Mouse (Mus musculus): Measurements from ENCODE around the gene Ap1g2. TPM values are rescaled to one million over a fixed set of nuclear protein-coding genes. Genes with fewer than 3 reads are reported as not detected.
A peak's percentile ranks its signal among the peaks of the same experiment; 100 is the strongest.

The Ap1g2 gene
- polyA plus RNA-seq, 1 experiment from 2014 or later: 9.6 TPM

DNA sequence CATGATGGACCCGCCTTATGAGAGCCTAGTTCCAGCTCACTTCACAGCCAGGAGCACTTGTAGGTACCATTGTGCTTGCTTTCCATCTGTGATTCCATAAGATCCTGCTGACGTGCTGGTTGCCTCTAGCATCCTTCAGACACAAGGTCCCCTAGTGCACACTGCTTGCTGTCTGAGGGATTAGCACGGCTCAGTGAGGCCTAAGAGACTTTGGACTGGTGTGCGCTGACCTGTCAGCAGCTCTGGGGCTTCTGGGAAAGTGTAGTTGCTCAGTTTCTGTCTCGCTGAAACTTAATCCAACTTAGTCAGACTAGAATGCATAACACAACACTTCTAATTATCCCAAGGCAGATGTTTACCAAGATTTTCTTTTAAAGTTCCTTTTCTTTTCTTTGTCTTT lies 46.5 kb downstream of the Ap1g2 start:
- Histone ChIP-seq H3K9ac (replicated peaks) (no peak overlapping the region), H3K4me2 (ENCODE audit: low read depth, low read length) (no peak overlapping the region), H3K9me3 (ENCODE audit: low read length) (no peaks in the 10 kb centered on the region), H3K4me3 (ENCODE audit: low read depth, low read length) (no peak overlapping the region), H3K4me1 (ENCODE audit: insufficient read depth) (peaks cover 17% of the 10 kb centered on the region), H3K36me3 (replicated peaks; ENCODE audit: insufficient read depth, low read length) (no peaks in the 10 kb centered on the region), H3K27me3 (ENCODE audit: insufficient read depth, low read length) (no peaks in the 10 kb centered on the region), H3K27ac (ENCODE audit: low read depth) (no peak overlapping the region)
- DNase-seq (no peak), ATAC-seq (no peak)
- 75% methylated on average over 5 of the region's 5 CpGs for WGBS (ENCODE audit: insufficient replicate concordance)
- no peak for TF ChIP-seq CTCF (IDR thresholded peaks at IDR 0.05; ENCODE audit: low read depth)
- no peak for TF ChIP-seq EP300 (IDR thresholded peaks at IDR 0.05; ENCODE audit: low read depth)

DNA sequence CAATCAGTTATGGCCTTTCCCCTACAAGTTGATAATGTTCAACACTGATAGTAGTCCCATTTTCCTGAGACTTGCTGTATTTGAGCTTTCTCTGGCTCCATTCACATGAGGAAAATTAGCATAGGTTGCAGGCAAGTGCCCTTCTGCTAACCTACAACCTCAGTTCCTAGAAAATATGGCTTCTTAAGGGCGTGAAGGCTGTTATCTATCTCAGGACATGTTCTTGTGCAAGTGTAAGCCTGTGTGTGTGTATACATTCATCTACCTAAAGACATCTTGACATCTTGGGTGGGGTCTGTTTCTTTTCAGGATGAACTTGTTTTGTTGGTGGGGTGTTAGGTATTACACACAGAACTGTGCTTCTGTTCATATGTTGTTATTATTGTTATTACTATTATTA lies 47.4 kb downstream of the Ap1g2 start:
- ATAC-seq (peak; percentile 26; the same call in 1 of the 2 replicates), DNase-seq (no peak)
- Histone ChIP-seq H3K27ac (ENCODE audit: low read depth) (no peak overlapping the region), H3K36me3 (replicated peaks; ENCODE audit: insufficient read depth, low read length) (no peaks in the 10 kb centered on the region), H3K9me3 (ENCODE audit: low read length) (no peaks in the 10 kb centered on the region), H3K4me2 (ENCODE audit: low read depth, low read length) (no peak overlapping the region), H3K4me3 (ENCODE audit: low read depth, low read length) (no peak overlapping the region), H3K4me1 (ENCODE audit: insufficient read depth) (peaks cover 17% of the 10 kb centered on the region), H3K9ac (replicated peaks) (no peak overlapping the region), H3K27me3 (ENCODE audit: insufficient read depth, low read length) (no peaks in the 10 kb centered on the region)
- TF ChIP-seq EP300 (IDR thresholded peaks at IDR 0.05; ENCODE audit: low read depth) (peak; percentile 40; the same call in 1 of the 2 replicates), CTCF (IDR thresholded peaks at IDR 0.05; ENCODE audit: low read depth) (no peak)
- WGBS (ENCODE audit: insufficient replicate concordance): 57% methylated on average over 1 of the region's 1 CpGs

DNA sequence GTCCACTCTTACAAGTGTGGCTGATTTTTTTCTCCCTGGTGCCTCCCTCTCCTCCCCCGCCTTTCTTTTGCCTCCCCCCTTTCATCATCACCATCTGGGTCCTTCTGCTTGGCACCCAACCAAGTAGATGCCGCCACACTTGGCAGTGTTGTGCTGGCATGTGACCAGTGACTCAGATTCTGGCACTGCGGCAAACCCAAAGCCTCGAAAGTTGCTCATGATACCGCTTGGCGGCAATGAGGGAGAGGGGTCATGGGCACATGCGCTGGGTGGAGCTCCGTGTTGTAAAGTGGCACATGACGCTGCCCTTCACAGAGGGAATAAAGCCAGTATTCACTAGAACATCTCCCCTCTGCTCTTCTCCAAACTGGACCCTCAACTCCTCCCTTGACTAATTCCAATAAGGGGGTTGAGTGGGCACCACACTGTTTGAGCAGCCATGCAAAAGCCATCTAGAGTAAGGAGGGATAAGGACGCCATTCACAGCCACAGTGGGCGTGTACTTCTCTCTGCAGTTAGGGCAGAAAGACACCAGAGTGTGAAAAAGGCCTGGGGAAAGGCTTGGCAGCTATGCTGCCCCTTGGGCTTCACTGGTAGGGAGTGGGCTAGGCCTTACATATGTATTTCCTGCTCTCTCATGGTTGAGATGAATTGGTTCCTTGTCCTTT lies 51.1 kb downstream of the Ap1g2 start:
- H3K9ac ChIP-seq (replicated peaks): no peak overlapping the region
- ATAC-seq: no peak
- WGBS (ENCODE audit: insufficient replicate concordance): 70% methylated on average over 11 of the region's 11 CpGs

DNA sequence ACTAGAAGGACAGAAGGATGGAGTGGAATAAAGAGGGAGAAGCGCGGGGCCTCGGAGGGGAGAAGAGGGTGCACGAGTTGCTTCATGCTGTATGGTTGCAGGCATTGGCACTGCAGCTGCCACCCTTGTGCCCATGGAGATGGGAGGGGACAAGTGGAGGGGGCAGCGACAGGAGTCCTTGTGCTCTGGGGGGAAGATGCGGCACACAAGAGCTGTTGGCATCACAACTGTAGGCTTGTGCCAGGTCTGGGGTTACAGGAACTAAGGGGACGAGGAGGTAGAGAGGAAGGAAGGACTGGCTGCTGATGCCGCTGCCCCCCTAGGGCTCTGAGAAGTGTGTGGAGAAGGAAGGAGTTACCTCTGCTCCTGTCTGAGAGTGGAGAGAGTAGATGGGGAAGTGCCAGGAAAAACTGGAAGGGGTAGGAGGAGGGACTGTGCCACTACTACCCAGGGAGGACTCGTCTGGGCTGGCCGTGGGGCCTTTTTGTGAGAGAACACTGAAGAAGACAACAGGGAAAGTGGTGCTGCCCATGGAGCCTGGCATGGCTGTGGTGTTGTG lies 52.1 kb downstream of the Ap1g2 start:
- no peak overlapping the region for H3K4me2 ChIP-seq (ENCODE audit: low read depth, low read length)
- no peak overlapping the region for H3K9ac ChIP-seq (replicated peaks)
- no peak for DNase-seq
- no peak overlapping the region for H3K27ac ChIP-seq (ENCODE audit: low read depth)
- no peaks in the 10 kb centered on the region for H3K27me3 ChIP-seq (ENCODE audit: insufficient read depth, low read length)
- H3K9me3 ChIP-seq (ENCODE audit: low read length): no peaks in the 10 kb centered on the region
- TF ChIP-seq CTCF (IDR thresholded peaks at IDR 0.05; ENCODE audit: low read depth) (no peak), EP300 (IDR thresholded peaks at IDR 0.05; ENCODE audit: low read depth) (no peak)
- 71% methylated on average over 10 of the region's 10 CpGs for WGBS (ENCODE audit: insufficient replicate concordance)
- no peak overlapping the region for H3K4me3 ChIP-seq (ENCODE audit: low read depth, low read length)
- ATAC-seq: no peak
- no peaks in the 10 kb centered on the region for H3K36me3 ChIP-seq (replicated peaks; ENCODE audit: insufficient read depth, low read length)
- peaks cover under 1% of the 10 kb centered on the region for H3K4me1 ChIP-seq (ENCODE audit: insufficient read depth)

More for the DNA sequence above, 51.1 kb downstream of the Ap1g2 start:
- no peak overlapping the region for H3K4me3 ChIP-seq (ENCODE audit: low read depth, low read length)
- no peak for DNase-seq
- no peaks in the 10 kb centered on the region for H3K9me3 ChIP-seq (ENCODE audit: low read length)
- peaks cover 6% of the 10 kb centered on the region for H3K4me1 ChIP-seq (ENCODE audit: insufficient read depth)
- no peak overlapping the region for H3K4me2 ChIP-seq (ENCODE audit: low read depth, low read length)
- no peaks in the 10 kb centered on the region for H3K36me3 ChIP-seq (replicated peaks; ENCODE audit: insufficient read depth, low read length)
- no peak for TF ChIP-seq EP300 (IDR thresholded peaks at IDR 0.05; ENCODE audit: low read depth)
- no peak for TF ChIP-seq CTCF (IDR thresholded peaks at IDR 0.05; ENCODE audit: low read depth)
- no peaks in the 10 kb centered on the region for H3K27me3 ChIP-seq (ENCODE audit: insufficient read depth, low read length)
- no peak overlapping the region for H3K27ac ChIP-seq (ENCODE audit: low read depth)

DNA sequence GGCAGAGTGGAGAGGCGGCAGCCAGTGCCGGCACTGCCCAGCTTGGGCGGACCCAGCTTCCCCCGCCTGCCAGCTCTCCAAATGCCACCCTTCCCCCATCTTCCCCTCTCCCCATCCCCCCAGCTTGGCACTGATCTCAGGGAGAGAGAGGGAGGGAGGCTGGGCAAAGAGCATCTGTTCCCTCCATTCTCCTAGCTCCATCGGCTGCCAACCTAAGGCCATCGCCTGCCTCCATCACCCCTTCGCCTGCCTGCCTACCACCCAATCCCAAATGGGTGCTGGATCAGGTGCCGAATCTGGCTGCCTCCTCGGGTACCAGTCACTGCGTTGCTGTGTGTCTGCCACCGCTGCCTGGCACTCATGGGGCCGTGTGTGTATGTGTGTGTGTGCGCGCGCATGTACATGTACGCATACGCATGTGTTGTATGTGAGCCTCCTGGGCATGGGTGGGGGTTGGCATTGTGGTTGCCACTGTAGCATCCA lies 52.6 kb downstream of the Ap1g2 start:
- no peak for TF ChIP-seq EP300 (IDR thresholded peaks at IDR 0.05; ENCODE audit: low read depth)
- no peak for TF ChIP-seq CTCF (IDR thresholded peaks at IDR 0.05; ENCODE audit: low read depth)
- 82% methylated on average over 17 of the region's 17 CpGs for WGBS (ENCODE audit: insufficient replicate concordance)
- Histone ChIP-seq H3K36me3 (replicated peaks; ENCODE audit: insufficient read depth, low read length) (no peaks in the 10 kb centered on the region), H3K4me1 (ENCODE audit: insufficient read depth) (no peaks in the 10 kb centered on the region; the same call in 1 of the 2 replicates), H3K27me3 (ENCODE audit: insufficient read depth, low read length) (no peaks in the 10 kb centered on the region), H3K27ac (ENCODE audit: low read depth) (no peak overlapping the region), H3K9me3 (ENCODE audit: low read length) (no peaks in the 10 kb centered on the region), H3K9ac (replicated peaks) (no peak overlapping the region), H3K4me2 (ENCODE audit: low read depth, low read length) (no peak overlapping the region), H3K4me3 (ENCODE audit: low read depth, low read length) (no peak overlapping the region)
- DNase-seq (no peak), ATAC-seq (no peak)

DNA sequence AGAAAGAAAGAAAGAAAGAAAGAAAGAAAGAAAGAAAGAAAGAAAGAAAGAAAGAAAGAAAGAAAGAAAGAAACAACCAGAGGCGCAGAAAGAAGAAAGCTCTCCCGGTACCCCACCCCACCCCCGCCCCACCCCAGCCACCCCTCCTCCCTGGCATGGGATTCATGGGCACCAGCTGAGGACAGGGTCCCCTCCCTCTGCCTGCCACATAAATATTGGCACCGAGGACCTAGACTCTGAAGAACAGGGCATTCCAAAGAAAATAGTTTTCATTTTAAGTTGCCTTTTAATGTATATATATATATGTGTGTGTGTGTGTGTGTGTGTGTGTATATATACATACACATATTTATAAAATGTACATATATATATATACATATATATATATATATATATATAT lies 53.3 kb downstream of the Ap1g2 start:
- Histone ChIP-seq H3K9me3 (ENCODE audit: low read length) (no peaks in the 10 kb centered on the region), H3K4me2 (ENCODE audit: low read depth, low read length) (no peak overlapping the region), H3K27ac (ENCODE audit: low read depth) (no peak overlapping the region), H3K4me1 (ENCODE audit: insufficient read depth) (no peaks in the 10 kb centered on the region; the same call in 1 of the 2 replicates), H3K27me3 (ENCODE audit: insufficient read depth, low read length) (no peaks in the 10 kb centered on the region), H3K9ac (replicated peaks) (no peak overlapping the region), H3K36me3 (replicated peaks; ENCODE audit: insufficient read depth, low read length) (no peaks in the 10 kb centered on the region), H3K4me3 (ENCODE audit: low read depth, low read length) (no peak overlapping the region)
- 73% methylated on average over 4 of the region's 4 CpGs for WGBS (ENCODE audit: insufficient replicate concordance)
- DNase-seq: no peak
- TF ChIP-seq CTCF (IDR thresholded peaks at IDR 0.05; ENCODE audit: low read depth): no peak
- TF ChIP-seq EP300 (IDR thresholded peaks at IDR 0.05; ENCODE audit: low read depth): no peak
- ATAC-seq: no peak
